Mouse (Mus musculus) ES-E14 (cell line): ENCODE results near the gene Tbx6. TPM values are rescaled to one million over a fixed set of nuclear protein-coding genes. Genes with fewer than 3 reads are reported as not detected.

Experiments used
- DNase-seq: peaks from one replicate; pipeline ENCODE4 v3.0.0-alpha.2; 2013; ENCODE audit warnings: low read depth, low spot score
- H3K27ac ChIP-seq: 2 replicates; pipeline ENCODE4 v1.5.1; 2012; ENCODE audit warnings: low read depth, mild to moderate bottlenecking, low read length, moderate library complexity, mixed read lengths; ENCODE audit not compliant: poor library complexity, insufficient read depth, severe bottlenecking
- H3K36me3 ChIP-seq: 2 replicates; pipeline ENCODE4 v1.6.1; 2012; ENCODE audit warnings: mild to moderate bottlenecking, low read length, moderate library complexity, mixed read lengths; ENCODE audit not compliant: control insufficient read depth, poor library complexity, insufficient read depth, severe bottlenecking
- H3K4me1 ChIP-seq, 2 experiments: fragments of 150-350 bp in 1 of 2; sonication (generic) in 1 of 2; 2 replicates each; pipeline ENCODE4 v1.6.1; 2012; ENCODE audit warnings: low read length in 2 of 2, mild to moderate bottlenecking in 1 of 2, mixed read lengths in 1 of 2; ENCODE audit not compliant: control insufficient read depth in 2 of 2, insufficient read depth in 2 of 2, poor library complexity in 1 of 2
- H3K4me3 ChIP-seq, 2 experiments: fragments of 150-350 bp in 1 of 2; sonication (generic) in 1 of 2; 2 replicates each; pipeline ENCODE4 v1.5.1; 2012; ENCODE audit warnings: low read length in 2 of 2, low read depth in 1 of 2, mild to moderate bottlenecking in 1 of 2, mixed read lengths in 1 of 2; ENCODE audit not compliant: insufficient read depth in 1 of 2, poor library complexity in 1 of 2, severe bottlenecking in 1 of 2
- H3K9ac ChIP-seq: 2 replicates; pipeline ENCODE4 v1.6.1; 2012; ENCODE audit warnings: low read depth, mild to moderate bottlenecking, low read length, mixed read lengths; ENCODE audit not compliant: poor library complexity, insufficient read depth, severe bottlenecking
- H3K9me3 ChIP-seq: fragments of 150-350 bp; sonication (generic); 2 replicates; pipeline ENCODE4 v1.6.1; 2012; ENCODE audit warnings: low read depth, mild to moderate bottlenecking, low read length; ENCODE audit not compliant: control insufficient read depth, insufficient read depth
- CHD2 ChIP-seq: IDR thresholded peaks from 2 replicates; pipeline ENCODE4 v1.6.1; 2014; ENCODE audit warnings: mild to moderate bottlenecking, low read depth, low read length, inconsistent platforms
- HCFC1 ChIP-seq: IDR thresholded peaks from 2 replicates; pipeline ENCODE4 v1.6.1; 2012; ENCODE audit warnings: low read length, inconsistent platforms, borderline replicate concordance; ENCODE audit not compliant: insufficient read depth
- MAFK ChIP-seq: IDR thresholded peaks from 2 replicates; pipeline ENCODE4 v1.6.1; 2014; ENCODE audit warnings: mild to moderate bottlenecking, low read depth, low read length, inconsistent platforms; ENCODE audit not compliant: insufficient read depth
- ZC3H11A ChIP-seq: IDR thresholded peaks from 2 replicates; pipeline ENCODE4 v1.6.1; 2012; ENCODE audit warnings: low read depth, mild to moderate bottlenecking, inconsistent platforms, low read length, borderline replicate concordance
- ZNF384 ChIP-seq: IDR thresholded peaks from 2 replicates; pipeline ENCODE4 v1.6.1; 2012; ENCODE audit warnings: low read depth, low read length, inconsistent platforms
- in situ Hi-C, 2 experiments: fragments of 600-800 bp; cut with MboI; formaldehyde crosslinking; loops; one replicate each; pipeline ENCODE4 v1.15.1; 2025; ENCODE audit warnings: low sequenced_read_pairs in 2 of 2, inconsistent platforms in 1 of 2; ENCODE audit not compliant: unreplicated experiment in 2 of 2
- total RNA-seq: library from RNA; depleted of rRNA; stranded (reverse); fragments of 300-350 nt; gene quantifications from 2 replicates; pipeline ENCODE4 v1.2.3, GENCODE M21; 2012

Tbx6 gene
- total RNA-seq, 1 experiment, result 0.89 TPM

- DNase-seq, result no peak
- Histone ChIP-seq H3K4me1 (peaks cover 0 to 12% of the 10 kb centered on the region in 2 experiments; a peak in 1 of 4 replicates), H3K9me3 (no peaks in the 10 kb centered on the region), H3K36me3 (peaks cover 9% of the 10 kb centered on the region; the same call in 1 of the 2 replicates), H3K4me3 (no peak overlapping the region), H3K27ac (no peak overlapping the region), H3K9ac (no peak overlapping the region)
- TF ChIP-seq ZC3H11A (no peak), MAFK (no peak), HCFC1 (no peak), ZNF384 (no peak), CHD2 (no peak)
- in situ Hi-C loops, result no loop called here
Measured at GRCm38 (mm10) chr7:126803181-126803580, 21.9 kb downstream of the Tbx6 start.

DNA sequence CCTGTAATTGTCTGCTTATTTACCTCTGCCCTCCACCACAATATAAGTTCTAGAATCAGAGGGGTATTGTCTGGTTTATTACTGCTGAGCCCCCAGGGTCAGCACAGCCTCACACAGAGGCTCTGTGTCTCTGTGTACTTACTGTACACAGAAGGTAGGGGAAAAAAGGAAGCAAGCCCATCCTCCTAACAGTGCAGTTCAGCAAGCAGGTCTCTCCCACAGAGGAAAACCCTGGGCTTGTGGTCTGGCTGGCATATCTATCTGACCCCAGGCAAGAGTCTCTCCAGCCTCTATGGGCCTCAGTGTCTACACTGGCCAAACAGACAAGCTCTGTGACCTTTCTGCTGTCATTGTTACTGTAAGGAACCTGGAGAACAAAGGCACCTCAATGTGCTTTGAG is 22.5 kb downstream of the Tbx6 start:
- TF ChIP-seq MAFK, result no peak
- no peak for TF ChIP-seq ZNF384
- TF ChIP-seq CHD2, result no peak
- TF ChIP-seq HCFC1, result no peak
- TF ChIP-seq ZC3H11A, result no peak
- no peak overlapping the region for H3K27ac ChIP-seq
- H3K4me3 ChIP-seq, result no peak overlapping the region
- in situ Hi-C loops, result no loop called here
- peaks cover 0 to 12% of the 10 kb centered on the region in 2 experiments; a peak in 1 of 4 replicates for H3K4me1 ChIP-seq
- H3K36me3 ChIP-seq, result peaks cover 6% of the 10 kb centered on the region; the same call in 1 of the 2 replicates
- H3K9ac ChIP-seq, result no peak overlapping the region
- no peaks in the 10 kb centered on the region for H3K9me3 ChIP-seq
- no peak for DNase-seq

- Histone ChIP-seq H3K9me3 (no peaks in the 10 kb centered on the region), H3K4me1 (peaks cover 0 to 6% of the 10 kb centered on the region in 2 experiments; a peak in 2 of 4 replicates), H3K36me3 (peaks cover 6% of the 10 kb centered on the region; the same call in 1 of the 2 replicates), H3K27ac (no peak overlapping the region), H3K4me3 (no peak overlapping the region), H3K9ac (no peak overlapping the region)
- in situ Hi-C loops, result no loop called here
- DNase-seq, result no peak
- TF ChIP-seq ZC3H11A (no peak), ZNF384 (no peak), CHD2 (no peak), MAFK (no peak), HCFC1 (no peak)
Measured at GRCm38 (mm10) chr7:126806956-126807355, 25.7 kb downstream of the Tbx6 start.

DNA sequence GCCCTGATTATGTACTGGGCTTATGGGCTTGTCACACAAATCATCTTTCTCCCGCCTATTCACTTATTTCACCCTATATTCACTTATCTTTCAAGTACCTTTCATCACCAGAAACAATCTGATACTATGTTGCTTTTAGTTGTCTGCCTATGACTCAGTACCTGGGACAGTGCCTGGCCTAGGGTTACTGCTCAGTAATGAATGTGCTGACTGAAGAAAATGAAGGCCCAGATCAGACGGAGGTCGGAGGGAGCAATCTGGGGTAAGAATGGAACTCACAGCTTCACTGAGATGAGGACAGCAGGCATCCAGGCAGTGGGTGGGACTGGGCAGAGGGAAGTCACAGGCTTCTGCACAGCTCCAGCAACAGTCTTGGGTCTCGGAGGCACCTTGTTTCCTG is 26.1 kb downstream of the Tbx6 start:
- peaks cover 6% of the 10 kb centered on the region; the same call in 1 of the 2 replicates for H3K36me3 ChIP-seq
- in situ Hi-C loops, result no loop called here
- no peaks in the 10 kb centered on the region for H3K9me3 ChIP-seq
- no peak overlapping the region for H3K4me3 ChIP-seq
- no peak overlapping the region for H3K9ac ChIP-seq
- no peak for DNase-seq
- no peak overlapping the region for H3K27ac ChIP-seq
- TF ChIP-seq ZC3H11A, result no peak
- peak; percentile 59; the same call in 1 of the 2 replicates for TF ChIP-seq MAFK
- H3K4me1 ChIP-seq, result peaks cover 0 to 6% of the 10 kb centered on the region in 2 experiments; a peak in 2 of 4 replicates
